Mouse (Mus musculus): ENCODE results near the gene Dmbx1.

DNA sequence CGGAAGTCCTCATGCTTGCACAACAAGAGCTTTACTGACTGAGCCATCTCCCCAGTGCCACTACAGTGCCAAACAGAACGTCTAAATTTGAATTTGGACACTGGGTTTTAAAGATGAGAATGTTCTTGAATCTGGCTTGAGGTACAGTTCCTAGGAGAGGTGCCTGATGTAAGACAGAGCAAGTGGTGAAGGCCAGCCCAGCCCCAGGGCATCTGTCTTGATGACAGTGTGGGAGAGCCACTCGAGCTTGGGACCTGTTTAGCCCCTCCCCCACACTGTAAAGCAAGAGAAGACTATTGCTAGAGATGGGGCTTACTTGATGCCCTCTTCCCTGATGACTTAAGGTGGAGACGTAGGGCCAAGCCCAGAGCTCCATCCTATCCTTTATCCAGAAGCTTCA, 57.5 kb downstream of the Dmbx1 start:
- TF ChIP-seq CTCF (IDR thresholded peaks at IDR 0.05), result no peak
- no peak for TF ChIP-seq POLR2A (IDR thresholded peaks at IDR 0.05; ENCODE audit: insufficient read depth, low read depth, low read length)
- no peak for TF ChIP-seq EP300 (IDR thresholded peaks at IDR 0.05; ENCODE audit: insufficient read depth, low read depth, low read length)

Measured in heart, adult 2 months (tissue).